Mouse (Mus musculus) erythroblast, embryonic 14.5 days (primary cell): Measurements from ENCODE around the gene Zfp64.

ENCODE experiments used
- GATA1 ChIP-seq: IDR thresholded peaks from 2 replicates; pipeline ENCODE4 v1.6.1; 2012; ENCODE audit warnings: low read length, inconsistent platforms, mixed read lengths
- TAL1 ChIP-seq: IDR thresholded peaks from 3 replicates; pipeline ENCODE4 v1.6.1; 2012; ENCODE audit warnings: low read length, inconsistent platforms, mixed read lengths

- TF ChIP-seq TAL1 (no peak), GATA1 (no peak)
These were observed 7.7 kb downstream of the Zfp64 start for GRCm38 (mm10) chr2:168947663-168948062.
